Mouse (Mus musculus) MEL (cell line): ENCODE results near the gene Aifm3.

Source experiments
- CHD2 ChIP-seq: IDR thresholded peaks from 2 replicates; pipeline ENCODE4 v1.6.1; 2011; ENCODE audit warnings: low read length, improper control_type of control experiment
- CTCF ChIP-seq, 3 experiments: IDR thresholded peaks in 2 of 3; conservative IDR thresholded peaks in 1 of 3; 2 replicates each; pipeline ENCODE4 v1.5.1; 2011 to 2012; ENCODE audit warnings: low read length in 3 of 3, low read depth in 2 of 3, mild to moderate bottlenecking in 2 of 3, improper control_type of control experiment in 1 of 3, inconsistent platforms in 1 of 3, mixed read lengths in 1 of 3, moderate library complexity in 1 of 3; ENCODE audit not compliant: control insufficient read depth in 1 of 3, insufficient read depth in 1 of 3, poor library complexity in 1 of 3, severe bottlenecking in 1 of 3
- EP300 ChIP-seq, 2 experiments: IDR thresholded peaks; 2 replicates each; pipeline ENCODE4 v1.6.1; 2011; ENCODE audit warnings: improper control_type of control experiment in 2 of 2, low read length in 2 of 2, low read depth in 1 of 2, mild to moderate bottlenecking in 1 of 2
- GATA1 ChIP-seq: IDR thresholded peaks from 2 replicates; pipeline ENCODE4 v1.6.1; 2011; ENCODE audit warnings: low read depth, low read length, improper control_type of control experiment
- MAX ChIP-seq: IDR thresholded peaks from 2 replicates; pipeline ENCODE4 v1.6.1; 2011; ENCODE audit warnings: low read length, improper control_type of control experiment
- POLR2A ChIP-seq, 2 experiments: IDR thresholded peaks; 2 replicates each; pipeline ENCODE4 v1.6.1; 2011 to 2012; ENCODE audit warnings: low read length in 2 of 2, mild to moderate bottlenecking in 2 of 2, control low read depth in 1 of 2, improper control_type of control experiment in 1 of 2, low read depth in 1 of 2, moderate library complexity in 1 of 2; ENCODE audit not compliant: control insufficient read depth in 1 of 2, insufficient read depth in 1 of 2, poor library complexity in 1 of 2
- POLR2AphosphoS5 ChIP-seq: IDR thresholded peaks from 2 replicates; pipeline ENCODE4 v1.6.1; 2012; ENCODE audit warnings: low read depth, borderline replicate concordance, mild to moderate bottlenecking, inconsistent platforms, low read length, moderate library complexity, mixed read lengths

DNA sequence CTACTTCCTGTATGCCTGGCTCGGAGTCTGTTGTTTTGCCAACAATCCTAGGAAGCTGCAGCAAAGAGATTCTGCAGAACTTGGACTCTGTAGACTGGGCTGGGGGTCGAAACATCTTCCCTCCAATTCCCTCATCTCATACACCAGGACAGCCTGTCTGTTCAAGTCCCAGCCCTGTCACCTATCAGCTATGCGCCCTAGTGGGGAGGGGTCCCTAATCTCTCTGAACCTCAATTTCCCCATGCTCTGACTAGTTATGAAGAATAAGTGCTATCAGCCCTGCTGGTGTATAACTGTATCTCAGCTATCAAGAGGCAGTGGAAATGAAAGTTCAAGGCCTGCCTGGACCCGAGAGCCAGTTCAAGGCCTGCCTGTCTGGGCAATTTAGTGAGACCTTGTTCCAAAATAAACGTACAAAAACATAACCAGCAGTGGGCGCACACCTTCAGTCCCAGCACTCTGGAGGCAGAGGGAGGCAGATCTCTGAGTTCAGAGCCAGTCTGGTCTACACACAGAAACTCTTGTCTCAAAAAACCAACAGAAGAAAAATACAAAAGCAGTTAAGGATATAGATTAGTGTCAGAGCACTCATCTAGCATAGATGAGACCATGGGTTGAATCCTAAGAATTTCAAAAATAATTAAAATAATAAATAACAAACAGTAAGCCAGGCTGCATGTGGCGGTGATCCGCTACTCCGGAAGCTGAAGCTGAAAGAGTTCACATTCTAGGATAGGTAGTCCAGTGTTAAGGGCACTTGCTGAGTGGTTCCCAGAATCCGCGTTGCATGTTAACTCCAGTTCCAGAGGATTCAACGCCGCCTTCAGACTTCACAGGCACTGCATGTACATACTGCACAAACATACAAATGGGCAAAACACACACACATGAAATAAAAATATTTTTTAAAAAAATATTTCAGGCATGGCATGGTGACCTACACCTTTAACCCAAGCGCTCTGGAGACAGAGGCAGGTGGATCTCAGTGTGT, 638 bp upstream of the Aifm3 start:
- TF ChIP-seq CTCF (IDR thresholded peaks at IDR 0.05 in 2 of 3, conservative IDR thresholded peaks at IDR 0.05 in 1 of 3; ENCODE audit: control insufficient read depth in 1 of 3, insufficient read depth in 1 of 3, low read depth in 2 of 3, low read length in 3 of 3, poor library complexity in 1 of 3, severe bottlenecking in 1 of 3) (peak; percentile 20 to 48 (median 36); a peak in 4 of 6 replicates), POLR2A (IDR thresholded peaks at IDR 0.05; ENCODE audit: control insufficient read depth in 1 of 2, insufficient read depth in 1 of 2, low read depth in 1 of 2, low read length in 2 of 2, poor library complexity in 1 of 2) (no peak), GATA1 (no peak), MAX (no peak), POLR2AphosphoS5 (no peak), CHD2 (no peak), EP300 (IDR thresholded peaks at IDR 0.05; ENCODE audit: low read depth in 1 of 2, low read length in 2 of 2) (no peak)
